Mouse (Mus musculus): ENCODE measurements around the gene Tead3. TPM values are rescaled to one million over a fixed set of nuclear protein-coding genes. Genes with fewer than 3 reads are reported as not detected.
"Not testable (repeated sequence)": the region's sequence is repeated elsewhere in the genome, so short reads cannot be mapped to it uniquely, and the experiment has no call there.

The Tead3 gene
- polyA plus RNA-seq, 1 experiment = 0.26 TPM

GRCm38 (mm10) chr17:28332113-28332914 lies 18.3 kb downstream of the Tead3 start:
- peaks cover 62% of the 10 kb centered on the region for H3K4me1 ChIP-seq

GRCm38 (mm10) chr17:28331241-28332112 lies 19.1 kb downstream of the Tead3 start:
- H3K4me1 ChIP-seq = peaks cover 61% of the 10 kb centered on the region
- peaks cover 41% of the 10 kb centered on the region for H3K27me3 ChIP-seq (replicated peaks)
- peaks cover 39% of the 10 kb centered on the region for H3K36me3 ChIP-seq (replicated peaks; ENCODE audit: low read length)
- no peak for TF ChIP-seq GATA1 (IDR thresholded peaks at IDR 0.05; ENCODE audit: borderline replicate concordance, low read length)
- no peaks in the 10 kb centered on the region for H3K9me3 ChIP-seq
- no peak overlapping the region for H3K4me3 ChIP-seq (replicated peaks)

More at GRCm38 (mm10) chr17:28332113-28332914, 18.3 kb downstream of the Tead3 start:
- H3K4me3 ChIP-seq (replicated peaks) = no peak overlapping the region
- peaks cover 46% of the 10 kb centered on the region for H3K27me3 ChIP-seq (replicated peaks)
- peaks cover 32% of the 10 kb centered on the region for H3K36me3 ChIP-seq (replicated peaks; ENCODE audit: low read length)
- no peak for TF ChIP-seq FLI1 (IDR thresholded peaks at IDR 0.05; ENCODE audit: low read length)
- TF ChIP-seq GATA1 (IDR thresholded peaks at IDR 0.05; ENCODE audit: borderline replicate concordance, low read length) = no peak
- H3K9me3 ChIP-seq = no peaks in the 10 kb centered on the region

- H3K9me3 ChIP-seq; H3K4me3 ChIP-seq (replicated peaks): not testable (repeated sequence)
- Histone ChIP-seq H3K36me3 (replicated peaks; ENCODE audit: low read length) (peaks cover 48% of the 10 kb centered on the region), H3K27me3 (replicated peaks) (peaks cover 32% of the 10 kb centered on the region), H3K4me1 (peaks cover 60% of the 10 kb centered on the region)
These were observed 20.0 kb downstream of the Tead3 start for GRCm38 (mm10) chr17:28330590-28330989.

GRCm38 (mm10) chr17:28330232-28330546 lies 20.4 kb downstream of the Tead3 start:
- Histone ChIP-seq H3K27me3 (replicated peaks) (peaks cover 28% of the 10 kb centered on the region), H3K4me1 (peaks cover 63% of the 10 kb centered on the region), H3K4me3 (replicated peaks) (peak overlapping the region; percentile 96), H3K9me3 (no peaks in the 10 kb centered on the region), H3K36me3 (replicated peaks; ENCODE audit: low read length) (peaks cover 52% of the 10 kb centered on the region)
- TF ChIP-seq GATA1 (IDR thresholded peaks at IDR 0.05; ENCODE audit: borderline replicate concordance, low read length) = no peak
- no peak for TF ChIP-seq FLI1 (IDR thresholded peaks at IDR 0.05; ENCODE audit: low read length)

- Histone ChIP-seq H3K27me3 (replicated peaks) (peaks cover 23% of the 10 kb centered on the region), H3K4me3 (replicated peaks) (peak overlapping the region; percentile 96), H3K36me3 (replicated peaks; ENCODE audit: low read length) (peaks cover 57% of the 10 kb centered on the region), H3K9me3 (0 out of 2 replicates have a peak, but pooled peaks cover 1% of the 10 kb centered on the region), H3K4me1 (peaks cover 66% of the 10 kb centered on the region)
- TF ChIP-seq FLI1 (IDR thresholded peaks at IDR 0.05; ENCODE audit: low read length) (no peak), GATA1 (IDR thresholded peaks at IDR 0.05; ENCODE audit: borderline replicate concordance, low read length) (no peak)
These were observed 20.9 kb downstream of the Tead3 start for GRCm38 (mm10) chr17:28329503-28330231.

- Histone ChIP-seq H3K4me3 (replicated peaks) (peak overlapping the region; percentile 96), H3K4me1 (peaks cover 62% of the 10 kb centered on the region), H3K27me3 (replicated peaks) (peaks cover 17% of the 10 kb centered on the region), H3K36me3 (replicated peaks; ENCODE audit: low read length) (peaks cover 65% of the 10 kb centered on the region), H3K9me3 (peaks cover 6% of the 10 kb centered on the region)
- no peak for TF ChIP-seq GATA1 (IDR thresholded peaks at IDR 0.05; ENCODE audit: borderline replicate concordance, low read length)
- TF ChIP-seq FLI1 (IDR thresholded peaks at IDR 0.05; ENCODE audit: low read length) = no peak
These were observed 21.7 kb downstream of the Tead3 start for GRCm38 (mm10) chr17:28328946-28329345.

GRCm38 (mm10) chr17:28328366-28328928 lies 22.2 kb downstream of the Tead3 start, which contains the start of gene Rpl10a:
Rpl10a (plus strand) TSS chr17:28328471.
- Histone ChIP-seq H3K27me3 (replicated peaks) (peaks cover 12% of the 10 kb centered on the region), H3K9me3 (peaks cover 6% of the 10 kb centered on the region), H3K4me3 (replicated peaks) (peak within 1 kb of the TSS; percentile 96), H3K4me1 (peaks cover 58% of the 10 kb centered on the region), H3K36me3 (replicated peaks; ENCODE audit: low read length) (peaks cover 68% of the 10 kb centered on the region)
- TF ChIP-seq GATA1 (IDR thresholded peaks at IDR 0.05; ENCODE audit: borderline replicate concordance, low read length) = peak; percentile 100
- no peak for TF ChIP-seq FLI1 (IDR thresholded peaks at IDR 0.05; ENCODE audit: low read length)

- H3K27me3 ChIP-seq (replicated peaks) = peaks cover 6% of the 10 kb centered on the region
- H3K36me3 ChIP-seq (replicated peaks; ENCODE audit: low read length) = peaks cover 74% of the 10 kb centered on the region
- peak overlapping the region; percentile 96 for H3K4me3 ChIP-seq (replicated peaks)
- peaks cover 6% of the 10 kb centered on the region for H3K9me3 ChIP-seq
- TF ChIP-seq GATA1 (IDR thresholded peaks at IDR 0.05; ENCODE audit: borderline replicate concordance, low read length) = no peak
- no peak for TF ChIP-seq FLI1 (IDR thresholded peaks at IDR 0.05; ENCODE audit: low read length)
- H3K4me1 ChIP-seq = peaks cover 53% of the 10 kb centered on the region
These were observed 22.8 kb downstream of the Tead3 start for GRCm38 (mm10) chr17:28327673-28328325.

GRCm38 (mm10) chr17:28326951-28327350 lies 23.7 kb downstream of the Tead3 start:
- Histone ChIP-seq H3K36me3 (replicated peaks; ENCODE audit: low read length) (peaks cover 76% of the 10 kb centered on the region), H3K4me3 (replicated peaks) (no peak overlapping the region)
- TF ChIP-seq FLI1 (IDR thresholded peaks at IDR 0.05; ENCODE audit: low read length) = no peak
- no peak for TF ChIP-seq GATA1 (IDR thresholded peaks at IDR 0.05; ENCODE audit: borderline replicate concordance, low read length)

More at GRCm38 (mm10) chr17:28326951-28327350, 23.7 kb downstream of the Tead3 start:
- Histone ChIP-seq H3K4me1 (peaks cover 44% of the 10 kb centered on the region), H3K9me3 (peaks cover 6% of the 10 kb centered on the region), H3K27me3 (replicated peaks) (no peaks in the 10 kb centered on the region)
